Mouse (Mus musculus) liver, postnatal 0 days (tissue): ENCODE data around the gene Anapc16. TPM values are rescaled to one million over a fixed set of nuclear protein-coding genes. Genes with fewer than 3 reads are reported as not detected.

Experiments
- ATAC-seq: fragments of 200-750 bp; cut with Nextera tagmentation; 2 replicates; pipeline ENCODE4 v1.8.0; 2017; ENCODE audit warnings: mild to moderate bottlenecking, moderate library complexity
- DNase-seq: peaks from one replicate; pipeline ENCODE4 v3.0.0-alpha.2; 2016
- H3K27ac ChIP-seq: fragments of 300-500 bp; sonication (generic); 2 replicates; pipeline ENCODE4 v1.5.1; 2014; ENCODE audit warnings: antibody characterized with exemption, moderate library complexity, mild to moderate bottlenecking, low read depth
- H3K27me3 ChIP-seq: fragments of 300-500 bp; sonication (generic); 2 replicates; pipeline ENCODE4 v1.6.1; 2014; ENCODE audit warnings: low read length, control low read depth, mixed read lengths; ENCODE audit not compliant: insufficient read depth
- H3K36me3 ChIP-seq: fragments of 300-500 bp; sonication (generic); replicated peaks from 2 replicates; pipeline ENCODE4 v1.6.1; 2014; ENCODE audit warnings: mild to moderate bottlenecking, control low read depth, low read length, moderate library complexity, mixed read lengths; ENCODE audit not compliant: insufficient read depth
- H3K4me1 ChIP-seq: fragments of 300-500 bp; sonication (generic); 2 replicates; pipeline ENCODE4 v1.6.1; 2014; ENCODE audit warnings: antibody characterized with exemption, mild to moderate bottlenecking, control low read depth; ENCODE audit not compliant: insufficient read depth
- H3K4me2 ChIP-seq: fragments of 300-500 bp; sonication (generic); 2 replicates; pipeline ENCODE4 v1.6.1; 2014; ENCODE audit warnings: low read depth, mild to moderate bottlenecking, low read length, moderate library complexity, mixed read lengths
- H3K4me3 ChIP-seq: fragments of 300-500 bp; sonication (generic); 2 replicates; pipeline ENCODE4 v1.5.1; 2014; ENCODE audit warnings: low read depth, low read length
- H3K9ac ChIP-seq: fragments of 300-500 bp; sonication (generic); replicated peaks from 2 replicates; pipeline ENCODE4 v1.6.1; 2014; ENCODE audit warnings: mild to moderate bottlenecking, moderate library complexity
- H3K9me3 ChIP-seq: fragments of 300-500 bp; sonication (generic); 2 replicates; pipeline ENCODE4 v1.6.1; 2016; ENCODE audit warnings: mild to moderate bottlenecking, control low read depth, low read length, mixed read lengths
- CTCF ChIP-seq: sonication (generic); IDR thresholded peaks from 2 replicates; pipeline ENCODE4 v1.5.1; 2016; ENCODE audit warnings: antibody characterized with exemption, low read depth
- EP300 ChIP-seq: IDR thresholded peaks from 2 replicates; pipeline ENCODE4 v1.6.1; 2016; ENCODE audit warnings: antibody characterized with exemption, low read depth, mild to moderate bottlenecking
- WGBS: fragments of 180-500 bp; shearing (Covaris S2); extraction: QIAGEN DNeasy Blood & Tissue Kit; methylation state at CpG from one replicate; pipeline ENCODE4 v1.1.7; 2014; ENCODE audit not compliant: insufficient replicate concordance; 5-methylcytosine and 5-hydroxymethylcytosine counted together
- polyA plus RNA-seq: library from polyadenylated mRNA; unstranded; fragments of >200 nt; fragmentation: Nextera tagmentation; extraction: Ambion mirVana; gene quantifications from 2 replicates; pipeline ENCODE4 v1.2.1, GENCODE M21; 2015

The Anapc16 gene
- polyA plus RNA-seq, 1 experiment from 2014 or later, result 37.7 TPM

DNA sequence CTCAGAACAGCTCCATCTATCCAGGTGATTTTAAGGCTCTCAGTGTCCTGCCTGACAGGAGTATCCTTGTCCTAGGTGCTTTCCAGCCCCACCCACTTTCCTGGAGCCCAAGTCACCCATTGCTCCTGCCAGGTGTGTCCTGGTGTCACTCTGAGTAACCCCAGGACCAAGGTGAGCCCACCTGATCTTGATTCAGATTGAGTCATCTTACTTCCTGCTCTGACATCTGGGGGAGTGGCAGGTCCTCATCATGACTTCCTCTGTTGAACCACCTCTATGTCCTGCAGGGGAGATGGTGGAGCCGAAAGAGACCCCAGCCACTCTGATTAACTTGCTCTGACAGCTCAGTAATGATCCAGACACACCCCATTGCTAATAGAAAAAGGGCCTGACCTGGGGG lies 63.9 kb downstream of the Anapc16 start:
- Histone ChIP-seq H3K27me3 (no peaks in the 10 kb centered on the region), H3K36me3 (no peaks in the 10 kb centered on the region), H3K27ac (no peak overlapping the region), H3K4me3 (no peak overlapping the region), H3K4me2 (no peak overlapping the region), H3K4me1 (peaks cover 20% of the 10 kb centered on the region), H3K9me3 (no peaks in the 10 kb centered on the region), H3K9ac (no peak overlapping the region)
- DNase-seq (no peak), ATAC-seq (no peak)
- WGBS, result 63% methylated on average over 1 of the region's 1 CpGs
- TF ChIP-seq CTCF (no peak), EP300 (no peak)

DNA sequence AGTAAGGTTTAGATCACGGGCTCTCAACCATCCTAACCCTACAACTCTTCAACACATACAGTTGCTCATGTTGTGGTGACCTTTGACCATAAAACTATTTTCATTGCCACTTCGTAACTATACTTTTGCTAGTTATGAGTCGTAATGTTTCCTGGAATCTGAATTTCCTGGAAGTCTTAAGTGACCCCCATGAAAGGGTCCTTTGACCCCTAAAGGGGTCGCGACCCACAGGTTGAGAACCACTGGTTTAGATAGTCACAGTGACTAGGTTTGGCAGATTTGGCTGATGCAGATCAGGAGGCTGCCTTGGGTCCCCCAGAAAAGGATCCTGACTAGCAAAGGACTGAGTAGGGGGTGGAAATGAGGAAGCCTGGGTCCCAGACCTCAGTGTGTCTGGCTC lies 64.3 kb downstream of the Anapc16 start:
- H3K4me3 ChIP-seq, result no peak overlapping the region
- TF ChIP-seq CTCF (no peak), EP300 (no peak)
- DNase-seq (no peak), ATAC-seq (no peak)
- no peak overlapping the region for H3K4me2 ChIP-seq
- no peak overlapping the region for H3K9ac ChIP-seq
- no peaks in the 10 kb centered on the region for H3K36me3 ChIP-seq
- H3K9me3 ChIP-seq, result no peaks in the 10 kb centered on the region
- WGBS, result 74% methylated on average over 5 of the region's 5 CpGs
- H3K27ac ChIP-seq, result no peak overlapping the region
- no peaks in the 10 kb centered on the region for H3K27me3 ChIP-seq
- H3K4me1 ChIP-seq, result peaks cover 18% of the 10 kb centered on the region

Other genes with a start within 250 kb of the Anapc16 start
- 15.5 and 17.0 TPM in 2 replicates for gene Dnajb12, start 123.6 kb downstream of the Anapc16 start, polyA plus RNA-seq
- gene Ddit4, start 51.3 kb downstream of the Anapc16 start, polyA plus RNA-seq, result 3.6 and 5.2 TPM in 2 replicates
- gene Ascc1, start 330 bp downstream of the Anapc16 start, polyA plus RNA-seq, result 14.1 and 14.7 TPM in 2 replicates
- gene Spock2, start 103.1 kb upstream of the Anapc16 start, polyA plus RNA-seq, result 0.09 and 0.11 TPM in 2 replicates
- gene Chst3, start 216.1 kb upstream of the Anapc16 start, polyA plus RNA-seq, result 0.73 TPM in 2 replicates